Mouse (Mus musculus) cerebellum, adult 2 months (tissue): ENCODE measurements around the gene Fhit.

Source experiments
- CTCF ChIP-seq: fragments of 200-500 bp; IDR thresholded peaks from 2 replicates; pipeline ENCODE4 v1.5.1; 2011; ENCODE audit warnings: low read depth, mild to moderate bottlenecking, control low read depth, low read length, moderate library complexity, borderline replicate concordance; ENCODE audit not compliant: insufficient read depth
- POLR2A ChIP-seq: fragments of 200-500 bp; IDR thresholded peaks from 2 replicates; pipeline ENCODE4 v1.6.1; 2011; ENCODE audit warnings: low read length, control low read depth, borderline replicate concordance; ENCODE audit not compliant: insufficient read depth

- TF ChIP-seq POLR2A = no peak
- TF ChIP-seq CTCF = no peak
Measured at GRCm38 (mm10) chr14:10882759-10883158, 279.1 kb downstream of the Fhit start.
